Mouse (Mus musculus): Measurements from ENCODE around the gene Nipal3.

DNA sequence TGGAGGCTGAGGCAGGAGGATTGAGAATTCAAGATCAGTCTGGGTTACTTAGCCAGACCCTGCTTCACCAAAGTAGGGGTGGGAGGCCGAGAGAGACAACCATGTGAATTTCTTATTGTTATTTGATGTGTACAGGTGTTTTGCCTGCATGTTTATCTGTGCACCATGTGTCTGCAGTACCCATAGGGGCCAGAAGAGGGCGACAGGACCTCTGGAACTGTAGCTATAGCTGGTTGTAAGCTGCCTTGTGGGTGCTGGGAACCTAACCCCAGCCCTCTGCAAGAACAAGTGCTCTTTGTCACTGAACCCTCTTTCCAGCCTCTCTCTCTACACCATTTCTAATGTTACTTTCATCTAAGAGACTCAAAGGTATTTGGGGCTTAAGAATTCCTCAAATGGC lies 35.4 kb upstream of the Nipal3 start:
- no peak for TF ChIP-seq GATA1 (IDR thresholded peaks at IDR 0.05; ENCODE audit: low read depth, low read length)
- TF ChIP-seq EP300 (IDR thresholded peaks at IDR 0.05; ENCODE audit: low read depth in 1 of 2, low read length in 2 of 2) = no peak
- TF ChIP-seq POLR2A (IDR thresholded peaks at IDR 0.05; ENCODE audit: control insufficient read depth in 1 of 2, insufficient read depth in 1 of 2, low read depth in 1 of 2, low read length in 2 of 2, poor library complexity in 1 of 2) = no peak
- no peak for TF ChIP-seq ZKSCAN1 (IDR thresholded peaks at IDR 0.05; ENCODE audit: low read depth, low read length)
- peak; percentile 39 to 43 (median 42); a peak in 5 of 6 replicates for TF ChIP-seq CTCF (IDR thresholded peaks at IDR 0.05 in 2 of 3, conservative IDR thresholded peaks at IDR 0.05 in 1 of 3; ENCODE audit: control insufficient read depth in 1 of 3, insufficient read depth in 1 of 3, low read depth in 2 of 3, low read length in 3 of 3, poor library complexity in 1 of 3, severe bottlenecking in 1 of 3)
- TF ChIP-seq ETS1 (IDR thresholded peaks at IDR 0.05; ENCODE audit: low read depth, low read length) = no peak
- TF ChIP-seq NELFE (IDR thresholded peaks at IDR 0.05; ENCODE audit: low read depth, low read length) = no peak
- no peak for TF ChIP-seq RCOR1 (IDR thresholded peaks at IDR 0.05; ENCODE audit: low read depth, low read length)
- peak; percentile 33 for TF ChIP-seq RAD21 (IDR thresholded peaks at IDR 0.05; ENCODE audit: low read depth, low read length)
- TF ChIP-seq HCFC1 (IDR thresholded peaks at IDR 0.05; ENCODE audit: low read depth, low read length) = no peak
- TF ChIP-seq UBTF (IDR thresholded peaks at IDR 0.05; ENCODE audit: borderline replicate concordance, insufficient read depth, low read depth, low read length) = no peak
- TF ChIP-seq GABPA (IDR thresholded peaks at IDR 0.05; ENCODE audit: low read depth, low read length) = no peak
- no peak for TF ChIP-seq E2F4 (IDR thresholded peaks at IDR 0.05; ENCODE audit: borderline replicate concordance, low read depth, low read length)
- TF ChIP-seq ZC3H11A (IDR thresholded peaks at IDR 0.05; ENCODE audit: low read depth, low read length) = no peak
